Mouse (Mus musculus) embryonic stem cell, embryonic (primary cell): ENCODE data around the gene Trim62.

Experiments
- CTCF ChIA-PET, 4 experiments: fragments of 300-600 bp in 2 of 4; fragments of 350-600 bp in 2 of 4; sonication (Branson Sonifier 250); formaldehyde crosslinking; loops; one replicate each; lab custom pipeline; 2022; ENCODE audit warnings: inconsistent platforms in 2 of 4; lab: Charles Lee
- POLR2A ChIA-PET, 4 experiments: fragments of 300-600 bp in 2 of 4; fragments of 350-600 bp in 2 of 4; sonication (Branson Sonifier 250); formaldehyde crosslinking; loops; one replicate each; lab custom pipeline; 2022; ENCODE audit warnings: antibody characterized with exemption in 4 of 4, inconsistent platforms in 1 of 4; lab: Charles Lee

Trim62 gene

GRCm38 (mm10) chr4:128918187-128918586 is 34.8 kb downstream of the Trim62 start:
- POLR2A ChIA-PET: no interaction called here
- CTCF ChIA-PET: interaction anchor here in 2 of 4 experiments (0.7 to 1.6 kb wide), 2 partner anchors 10 to 165 kb away, joined by 4 to 6 read pairs; no protein-coding TSS in a partner anchor

GRCm38 (mm10) chr4:128919106-128919505 is 35.7 kb downstream of the Trim62 start:
- ChIA-PET CTCF (interaction anchor here in 2 of 4 experiments (0.6 to 1.6 kb wide), 3 partner anchors 11 to 38 kb away, joined by 3 to 6 read pairs (median 3); no protein-coding TSS in a partner anchor), POLR2A (interaction anchor here in 2 of 4 experiments (0.6 to 0.7 kb wide), 4 partner anchors 33 to 430 kb away, joined by 3 to 4 read pairs (median 3); no protein-coding TSS in a partner anchor)

- ChIA-PET POLR2A (no interaction called here), CTCF (interaction anchor here in 1 of 4 experiments (1.1 kb wide), 1 partner anchor 190 kb away, joined by 3 read pairs; no protein-coding TSS in a partner anchor)
These were observed 40.2 kb downstream of the Trim62 start for GRCm38 (mm10) chr4:128923603-128924002.

GRCm38 (mm10) chr4:128924841-128925606 is 41.6 kb downstream of the Trim62 start:
- CTCF ChIA-PET: interaction anchor here (0.5 to 1.8 kb wide), 14 partner anchors 9 to 1960 kb away, joined by 3 to 18 read pairs (median 4); partner anchors contain the start of genes S100pbp (in 1 of the 4) and Yars (in 1 of the 4)
- POLR2A ChIA-PET: interaction anchor here in 1 of 4 experiments (0.5 to 1.5 kb wide), 8 partner anchors 10 to 212 kb away, joined by 3 to 7 read pairs (median 4); partner anchors contain the start of gene Rnf19b

GRCm38 (mm10) chr4:128932783-128933182 is 49.4 kb downstream of the Trim62 start:
- ChIA-PET POLR2A (interaction anchor here in 3 of 4 experiments (0.7 to 2.7 kb wide), 5 partner anchors 14 to 125 kb away, joined by 3 to 7 read pairs (median 3); partner anchors contain the start of gene Rnf19b (in 1 of the 3)), CTCF (interaction anchor here in 2 of 4 experiments (0.9 to 1.9 kb wide), 4 partner anchors 9 to 189 kb away, joined by 3 to 6 read pairs (median 3); no protein-coding TSS in a partner anchor)

GRCm38 (mm10) chr4:128935595-128935994 is 52.2 kb downstream of the Trim62 start:
- CTCF ChIA-PET: interaction anchor here in 2 of 4 experiments (0.6 to 1.2 kb wide), 2 partner anchors 10 to 12 kb away, joined by 3 to 4 read pairs; no protein-coding TSS in a partner anchor
- POLR2A ChIA-PET: interaction anchor here in 1 of 4 experiments (0.6 to 1.4 kb wide), 4 partner anchors 10 to 374 kb away, joined by 3 to 5 read pairs (median 4); no protein-coding TSS in a partner anchor

GRCm38 (mm10) chr4:128942346-128942745 is 59.0 kb downstream of the Trim62 start:
- POLR2A ChIA-PET: interaction anchor here (0.6 to 2.3 kb wide), 8 partner anchors 15 to 474 kb away, joined by 3 to 9 read pairs (median 4); partner anchors contain the start of gene Rnf19b (in 2 of the 4)
- CTCF ChIA-PET: interaction anchor here (0.5 to 1.8 kb wide), 23 partner anchors 9 to 328 kb away, joined by 3 to 20 read pairs (median 3); partner anchors contain the start of gene Tmem54 (in 1 of the 4)

- ChIA-PET CTCF (interaction anchor here (0.6 to 2.6 kb wide), 16 partner anchors 10 to 236 kb away, joined by 3 to 15 read pairs (median 4); no protein-coding TSS in a partner anchor), POLR2A (interaction anchor here in 3 of 4 experiments (0.6 to 5.4 kb wide), 20 partner anchors 10 to 133 kb away, joined by 3 to 23 read pairs (median 4); partner anchors contain the start of genes Rnf19b (in 3 of the 3) and Azin2 (in 1 of the 3))
These were observed 63.4 kb downstream of the Trim62 start for GRCm38 (mm10) chr4:128946736-128947135.

GRCm38 (mm10) chr4:128947326-128947933 is 64.0 kb downstream of the Trim62 start:
- ChIA-PET POLR2A (interaction anchor here in 3 of 4 experiments (0.5 to 5.4 kb wide), 23 partner anchors 9 to 536 kb away, joined by 3 to 23 read pairs (median 3); partner anchors contain the start of genes Rnf19b (in 3 of the 3) and Azin2 (in 1 of the 3)), CTCF (interaction anchor here (0.7 to 2.6 kb wide), 18 partner anchors 10 to 236 kb away, joined by 3 to 15 read pairs (median 4); partner anchors contain the start of gene Ak2 (in 1 of the 4))

GRCm38 (mm10) chr4:128948137-128948674 is 64.8 kb downstream of the Trim62 start:
- CTCF ChIA-PET: interaction anchor here in 3 of 4 experiments (0.6 to 2.4 kb wide), 11 partner anchors 9 to 237 kb away, joined by 3 to 15 read pairs (median 4); no protein-coding TSS in a partner anchor
- POLR2A ChIA-PET: interaction anchor here in 3 of 4 experiments (0.6 to 5.4 kb wide), 17 partner anchors 10 to 268 kb away, joined by 3 to 23 read pairs (median 5); partner anchors contain the start of genes Rnf19b (in 3 of the 3) and Azin2 (in 2 of the 3)

GRCm38 (mm10) chr4:128949470-128950005 is 66.2 kb downstream of the Trim62 start:
- CTCF ChIA-PET: interaction anchor here in 2 of 4 experiments (0.5 to 1.4 kb wide), 4 partner anchors 21 to 240 kb away, joined by 3 to 4 read pairs (median 3); partner anchors contain the start of genes S100pbp (in 1 of the 2) and Yars (in 1 of the 2)
- POLR2A ChIA-PET: interaction anchor here in 3 of 4 experiments (0.5 to 5.4 kb wide), 9 partner anchors 13 to 267 kb away, joined by 3 to 23 read pairs (median 4); partner anchors contain the start of genes Rnf19b (in 3 of the 3) and Azin2 (in 2 of the 3)

- ChIA-PET POLR2A (interaction anchor here (0.5 to 2.7 kb wide), 7 partner anchors 11 to 167 kb away, joined by 3 to 12 read pairs (median 4); partner anchors contain the start of genes Azin2 (in 1 of the 4) and Rnf19b (in 1 of the 4)), CTCF (interaction anchor here in 3 of 4 experiments (1.0 to 1.3 kb wide), 3 partner anchors 20 to 163 kb away, joined by 3 read pairs; no protein-coding TSS in a partner anchor)
These were observed 67.1 kb downstream of the Trim62 start for GRCm38 (mm10) chr4:128950461-128950860.

- POLR2A ChIA-PET: interaction anchor here in 2 of 4 experiments (0.6 to 2.1 kb wide), 7 partner anchors 9 to 134 kb away, joined by 3 to 9 read pairs (median 4); partner anchors contain the start of genes Azin2 (in 1 of the 2) and Rnf19b (in 1 of the 2)
- CTCF ChIA-PET: interaction anchor here in 2 of 4 experiments (0.6 to 1.1 kb wide), 3 partner anchors 11 to 157 kb away, joined by 3 to 5 read pairs (median 3); no protein-coding TSS in a partner anchor
These were observed 70.5 kb downstream of the Trim62 start for GRCm38 (mm10) chr4:128953851-128954250.

GRCm38 (mm10) chr4:128957155-128957911 is 74.0 kb downstream of the Trim62 start:
- ChIA-PET POLR2A (interaction anchor here (0.6 to 4.3 kb wide), 20 partner anchors 10 to 179 kb away, joined by 3 to 20 read pairs (median 4); partner anchors contain the start of gene Rnf19b (in 3 of the 4)), CTCF (interaction anchor here (0.5 to 2.8 kb wide), 37 partner anchors 10 to 322 kb away, joined by 3 to 15 read pairs (median 4); no protein-coding TSS in a partner anchor)

- POLR2A ChIA-PET: interaction anchor here in 3 of 4 experiments (0.6 to 4.3 kb wide), 14 partner anchors 9 to 169 kb away, joined by 3 to 20 read pairs (median 3); partner anchors contain the start of gene Rnf19b (in 3 of the 3)
- CTCF ChIA-PET: interaction anchor here (0.6 to 2.8 kb wide), 12 partner anchors 10 to 247 kb away, joined by 3 to 15 read pairs (median 6); no protein-coding TSS in a partner anchor
These were observed 74.8 kb downstream of the Trim62 start for GRCm38 (mm10) chr4:128958156-128958555.
